Mouse (Mus musculus) ES-E14 (cell line): ENCODE data around the gene Rpl38.

Experiments
- HCFC1 ChIP-seq: IDR thresholded peaks from 2 replicates; pipeline ENCODE4 v1.6.1; 2012; ENCODE audit warnings: low read length, inconsistent platforms, borderline replicate concordance; ENCODE audit not compliant: insufficient read depth
- MAFK ChIP-seq: IDR thresholded peaks from 2 replicates; pipeline ENCODE4 v1.6.1; 2014; ENCODE audit warnings: mild to moderate bottlenecking, low read depth, low read length, inconsistent platforms; ENCODE audit not compliant: insufficient read depth
- ZC3H11A ChIP-seq: IDR thresholded peaks from 2 replicates; pipeline ENCODE4 v1.6.1; 2012; ENCODE audit warnings: low read depth, mild to moderate bottlenecking, inconsistent platforms, low read length, borderline replicate concordance

- TF ChIP-seq HCFC1 = no peak
- no peak for TF ChIP-seq ZC3H11A
- no peak for TF ChIP-seq MAFK
These were observed 36.1 kb upstream of the Rpl38 start for GRCm38 (mm10) chr11:114632266-114632665.
